Comparison of ENCODE assay signal across 8 mouse cellular contexts in genomic region chr17:80560669-80561401, GRCm38 (mm10). TPM values are rescaled to one million over a fixed set of nuclear protein-coding genes. Genes with fewer than 3 reads are reported as not detected.
DNase-seq lines count a peak whose midpoint lies in the region; ATAC-seq lines count a peak whose summit lies in the region.

No protein-coding gene starts in this region.

- no peaks in the 10 kb centered on the region; the same call in 1 of the 2 replicates for H3K36me3 ChIP-seq in hindbrain, embryonic 16.5 days (ENCODE audit: control insufficient read depth, insufficient read depth, low read length)

- no peaks in the 10 kb centered on the region for H3K27me3 ChIP-seq in hindbrain, embryonic 16.5 days (replicated peaks; ENCODE audit: control insufficient read depth, insufficient read depth, low read length)

- 21% methylated on average over 12 of the region's 12 CpGs for WGBS in hindbrain, embryonic 16.5 days

- H3K9ac ChIP-seq in hindbrain, embryonic 16.5 days (ENCODE audit: low read depth, low read length), result no peak overlapping the region

- ATAC-seq in hindbrain, embryonic 16.5 days, result 0 out of 2 replicates have a peak, but pooled peaks have one; percentile 40

- DNase-seq in T-cell, adult 2 months (ENCODE audit: low spot score), result peak; percentile 76
- DNase-seq in cerebellum, postnatal 14 days, result peak; percentile 89 to 93
- DNase-seq in frontal cortex, postnatal 36 days (ENCODE audit: low spot score in 2 of 2), result peak; percentile 66 to 80
- peak; percentile 51 for DNase-seq in left cerebral cortex, adult 11 months (ENCODE audit: low spot score)
- DNase-seq in lung, postnatal 4 days, result peak; percentile 69 to 83
- DNase-seq in right cerebral cortex, adult 18-20 months, result peak; percentile 73
- DNase-seq in urinary bladder, postnatal 36 days (ENCODE audit: low spot score in 2 of 2), result peak; percentile 60 to 69

- peaks cover 3% of the 10 kb centered on the region; the same call in 1 of the 2 replicates for H3K4me1 ChIP-seq in hindbrain, embryonic 16.5 days (ENCODE audit: control insufficient read depth, insufficient read depth, low read depth, low read length)

- no peaks in the 10 kb centered on the region for H3K9me3 ChIP-seq in hindbrain, embryonic 16.5 days (ENCODE audit: control insufficient read depth, low read length)

- peak overlapping the region; percentile 34; the same call in 1 of the 2 replicates for H3K4me2 ChIP-seq in hindbrain, embryonic 16.5 days (ENCODE audit: low read length)

- no peak overlapping the region for H3K27ac ChIP-seq in hindbrain, embryonic 16.5 days (ENCODE audit: low read depth, low read length)

- no peak overlapping the region for H3K4me3 ChIP-seq in hindbrain, embryonic 16.5 days (ENCODE audit: low read length)

RNA-seq across cellular contexts. Expression of gene Cdkl4, which starts 16.8 kb away (rescaled TPM):
- polyA plus RNA-seq in hindbrain, embryonic 16.5 days (2015; fragmentation: Nextera tagmentation; extraction: Ambion mirVana), result 7.3 and 7.9 TPM in 2 replicates
